Mouse (Mus musculus) hindbrain, embryonic 11.5 days (tissue): ENCODE measurements at regions not wholly inside any gene's neighbourhood (a gene's known extent, or its start where the extent isn't known, plus 50 kb on each side); places are given as distances from the start of the nearest gene placed in this dataset.

Source experiments
- ATAC-seq: fragments of 200-750 bp; cut with Nextera tagmentation; 2 replicates; pipeline ENCODE4 v1.8.0; 2017; ENCODE audit warnings: mild to moderate bottlenecking, moderate TSS enrichment, moderate library complexity; ENCODE audit not compliant: low FRiP score
- DNase-seq: peaks from one replicate; pipeline ENCODE4 v3.0.0-alpha.2; 2015; ENCODE audit warnings: low spot score
- H3K27ac ChIP-seq: fragments of 300-500 bp; sonication (generic); 2 replicates; pipeline ENCODE4 v1.5.1; 2014; ENCODE audit warnings: mild to moderate bottlenecking, low read depth, low read length
- H3K27me3 ChIP-seq: fragments of 300-500 bp; sonication (generic); 2 replicates; pipeline ENCODE4 v1.6.1; 2014; ENCODE audit warnings: mild to moderate bottlenecking, low read length, moderate library complexity, mixed read lengths; ENCODE audit not compliant: control insufficient read depth, insufficient read depth
- H3K36me3 ChIP-seq: fragments of 300-500 bp; sonication (generic); 2 replicates; pipeline ENCODE4 v1.6.1; 2014; ENCODE audit warnings: mild to moderate bottlenecking, low read length, moderate library complexity, mixed read lengths; ENCODE audit not compliant: control insufficient read depth, insufficient read depth
- H3K4me1 ChIP-seq: fragments of 300-500 bp; sonication (generic); replicated peaks from 2 replicates; pipeline ENCODE4 v1.6.1; 2014; ENCODE audit warnings: low read length, mixed read lengths; ENCODE audit not compliant: control insufficient read depth, insufficient read depth
- H3K4me2 ChIP-seq: fragments of 300-500 bp; sonication (generic); replicated peaks from 2 replicates; pipeline ENCODE4 v1.6.1; 2014; ENCODE audit warnings: mild to moderate bottlenecking, low read depth, low read length
- H3K4me3 ChIP-seq: fragments of 300-500 bp; sonication (generic); 2 replicates; pipeline ENCODE4 v1.5.1; 2014; ENCODE audit warnings: low read depth, low read length
- H3K9ac ChIP-seq: fragments of 300-500 bp; sonication (generic); 2 replicates; pipeline ENCODE4 v1.6.1; 2014; ENCODE audit warnings: low read depth, low read length
- H3K9me3 ChIP-seq: fragments of 300-500 bp; sonication (generic); 2 replicates; pipeline ENCODE4 v1.6.1; 2016; ENCODE audit warnings: low read length; ENCODE audit not compliant: control insufficient read depth
- WGBS: fragments of 180-500 bp; shearing (Covaris S2); extraction: QIAGEN DNeasy Blood & Tissue Kit; methylation state at CpG from one replicate; pipeline ENCODE4 v1.1.7; 2014; 5-methylcytosine and 5-hydroxymethylcytosine counted together

GRCm38 (mm10) chr5:41476001-41476400 lies 232.0 kb downstream of the Rab28 start:
- no peak overlapping the region for H3K27ac ChIP-seq
- DNase-seq (no peak), ATAC-seq (no peak)
- no peaks in the 10 kb centered on the region for H3K36me3 ChIP-seq
- H3K4me2 ChIP-seq = no peak overlapping the region
- WGBS = 78% methylated on average over 3 of the region's 3 CpGs
- H3K9ac ChIP-seq = no peak overlapping the region
- H3K27me3 ChIP-seq = no peaks in the 10 kb centered on the region
- no peaks in the 10 kb centered on the region for H3K4me1 ChIP-seq
- no peaks in the 10 kb centered on the region for H3K9me3 ChIP-seq
- no peak overlapping the region for H3K4me3 ChIP-seq

- no peak overlapping the region for H3K9ac ChIP-seq
- 71% methylated on average over 2 of the region's 2 CpGs for WGBS
- H3K9me3 ChIP-seq = no peaks in the 10 kb centered on the region
- H3K27ac ChIP-seq = no peak overlapping the region
- no peak overlapping the region for H3K4me3 ChIP-seq
- H3K27me3 ChIP-seq = no peaks in the 10 kb centered on the region
- no peak overlapping the region for H3K4me2 ChIP-seq
- no peaks in the 10 kb centered on the region for H3K36me3 ChIP-seq
- H3K4me1 ChIP-seq = no peaks in the 10 kb centered on the region
- 0 out of 2 replicates have a peak, but pooled peaks have one; percentile 33 for ATAC-seq
- DNase-seq = peak; percentile 6
These were observed 262.4 kb downstream of the Rab28 start for GRCm38 (mm10) chr5:41445512-41446005.

- Histone ChIP-seq H3K4me2 (no peak overlapping the region), H3K27me3 (no peaks in the 10 kb centered on the region), H3K9ac (no peak overlapping the region), H3K4me1 (no peaks in the 10 kb centered on the region), H3K27ac (no peak overlapping the region), H3K36me3 (no peaks in the 10 kb centered on the region), H3K4me3 (no peak overlapping the region), H3K9me3 (no peaks in the 10 kb centered on the region)
- no peak for DNase-seq
- ATAC-seq = no peak
- 86% methylated on average over 1 of the region's 1 CpGs for WGBS
These were observed 266.9 kb downstream of the Rab28 start for GRCm38 (mm10) chr5:41441081-41441480.

- Histone ChIP-seq H3K4me2 (no peak overlapping the region), H3K4me1 (no peaks in the 10 kb centered on the region), H3K27ac (no peak overlapping the region), H3K36me3 (no peaks in the 10 kb centered on the region), H3K9me3 (no peaks in the 10 kb centered on the region), H3K4me3 (no peak overlapping the region), H3K9ac (no peak overlapping the region), H3K27me3 (no peaks in the 10 kb centered on the region)
- ATAC-seq = no peak
- WGBS = 82% methylated on average over 6 of the region's 6 CpGs
- DNase-seq = no peak
These were observed 288.7 kb downstream of the Rab28 start for GRCm38 (mm10) chr5:41419121-41419874.

DNA sequence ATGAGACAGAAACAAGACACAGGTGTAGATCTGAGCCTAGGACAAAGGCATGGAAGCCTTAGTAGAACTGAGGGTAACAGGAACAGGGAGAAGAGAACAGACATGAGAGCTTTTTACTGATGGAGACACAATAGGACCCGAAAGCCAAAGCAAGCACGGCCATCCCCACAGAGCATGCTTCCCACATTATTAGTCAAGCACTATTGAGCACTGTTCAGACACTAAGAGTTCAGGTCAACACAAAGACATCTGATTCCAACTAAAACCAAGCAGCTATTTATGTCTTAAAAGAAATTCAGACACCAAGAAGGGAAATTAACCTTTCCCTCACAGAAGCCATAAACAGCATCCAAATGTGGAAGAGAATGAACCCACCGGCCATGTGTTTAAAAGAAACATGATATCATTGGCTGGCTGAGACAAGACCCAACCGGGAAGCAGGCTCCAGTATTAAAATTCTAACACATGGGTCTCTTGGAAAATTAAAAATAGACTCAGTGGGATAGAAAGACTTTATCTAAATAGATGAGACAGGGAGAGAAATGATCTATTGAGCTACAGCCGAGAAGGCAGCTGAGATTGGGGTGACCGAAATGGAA lies 298.8 kb downstream of the Rab28 start:
- ATAC-seq (no peak), DNase-seq (no peak)
- H3K9me3 ChIP-seq = no peaks in the 10 kb centered on the region
- H3K4me2 ChIP-seq = no peak overlapping the region
- H3K4me3 ChIP-seq = no peak overlapping the region
- WGBS = 71% methylated on average over 6 of the region's 6 CpGs
- no peaks in the 10 kb centered on the region for H3K27me3 ChIP-seq
- H3K9ac ChIP-seq = no peak overlapping the region
- H3K27ac ChIP-seq = no peak overlapping the region
- no peaks in the 10 kb centered on the region for H3K36me3 ChIP-seq
- no peaks in the 10 kb centered on the region for H3K4me1 ChIP-seq

- DNase-seq (no peak), ATAC-seq (no peak; the same call in 1 of the 2 replicates)
- no peak overlapping the region for H3K4me2 ChIP-seq
- no peaks in the 10 kb centered on the region for H3K36me3 ChIP-seq
- no peak overlapping the region for H3K9ac ChIP-seq
- H3K4me3 ChIP-seq = no peak overlapping the region
- 90% methylated on average over 14 of the region's 14 CpGs for WGBS
- H3K4me1 ChIP-seq = no peaks in the 10 kb centered on the region
- H3K27ac ChIP-seq = no peak overlapping the region
- H3K9me3 ChIP-seq = peaks cover 4% of the 10 kb centered on the region; the same call in 1 of the 2 replicates
- no peaks in the 10 kb centered on the region for H3K27me3 ChIP-seq
These were observed 315.1 kb downstream of the Rab28 start for GRCm38 (mm10) chr5:41392802-41393234.

DNA sequence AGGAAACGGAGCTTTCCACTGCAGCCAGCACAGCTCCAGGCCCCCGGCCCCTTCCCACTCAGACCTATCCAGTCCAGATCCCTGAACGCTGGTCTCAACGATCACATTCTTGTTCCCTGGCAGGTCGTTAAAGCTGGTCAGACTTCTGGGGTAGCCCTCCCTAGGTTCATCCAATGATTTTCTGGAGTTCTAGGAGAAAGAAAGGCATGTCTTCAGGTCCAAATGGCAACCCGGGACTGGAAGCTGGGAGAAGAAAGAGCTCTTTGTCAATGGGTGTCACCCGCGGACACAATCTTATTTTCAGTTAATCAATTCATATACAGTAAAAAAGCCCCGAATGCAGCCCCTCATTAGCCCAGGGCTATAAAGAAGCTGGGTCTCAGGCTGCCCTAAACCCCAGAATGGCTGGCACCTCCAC lies 315.8 kb downstream of the Rab28 start:
- H3K4me1 ChIP-seq = no peaks in the 10 kb centered on the region
- H3K9ac ChIP-seq = no peak overlapping the region
- H3K4me3 ChIP-seq = no peak overlapping the region
- DNase-seq = no peak
- H3K36me3 ChIP-seq = no peaks in the 10 kb centered on the region
- peaks cover 4% of the 10 kb centered on the region; the same call in 1 of the 2 replicates for H3K9me3 ChIP-seq
- H3K27me3 ChIP-seq = no peaks in the 10 kb centered on the region
- 67% methylated on average over 9 of the region's 9 CpGs for WGBS
- ATAC-seq = 0 out of 2 replicates have a peak, but pooled peaks have one; percentile 51
- no peak overlapping the region for H3K4me2 ChIP-seq
- no peak overlapping the region for H3K27ac ChIP-seq

- ATAC-seq (no peak), DNase-seq (no peak)
- H3K36me3 ChIP-seq = no peaks in the 10 kb centered on the region
- no peak overlapping the region for H3K27ac ChIP-seq
- H3K4me1 ChIP-seq = no peaks in the 10 kb centered on the region
- no peak overlapping the region for H3K9ac ChIP-seq
- H3K27me3 ChIP-seq = no peaks in the 10 kb centered on the region
- H3K4me3 ChIP-seq = no peak overlapping the region
- no peak overlapping the region for H3K4me2 ChIP-seq
- WGBS = 75% methylated on average over 3 of the region's 3 CpGs
- no peaks in the 10 kb centered on the region for H3K9me3 ChIP-seq
These were observed 334.5 kb downstream of the Rab28 start for GRCm38 (mm10) chr5:41373409-41373808.

DNA sequence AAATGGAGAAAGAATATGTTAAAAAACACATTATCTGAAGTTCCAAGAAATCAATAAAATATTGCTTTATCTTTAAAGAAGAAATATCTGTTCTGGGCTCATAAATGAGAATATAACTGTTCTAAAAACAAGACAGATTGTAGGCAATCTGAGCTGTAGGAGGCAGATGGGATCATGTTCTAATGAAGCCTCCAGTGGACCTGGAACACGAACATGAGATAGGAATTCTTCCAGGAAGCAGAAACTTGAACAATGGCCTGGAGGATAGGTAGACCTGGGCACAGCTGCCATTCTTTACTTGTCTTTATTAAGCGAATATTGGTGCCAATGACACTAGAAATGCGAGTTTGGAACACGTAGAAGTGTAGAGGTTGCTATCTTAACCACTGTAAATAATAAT lies 336.5 kb downstream of the Rab28 start:
- Histone ChIP-seq H3K36me3 (no peaks in the 10 kb centered on the region), H3K9ac (no peak overlapping the region), H3K4me2 (no peak overlapping the region), H3K4me3 (no peak overlapping the region), H3K27ac (no peak overlapping the region), H3K27me3 (no peaks in the 10 kb centered on the region), H3K9me3 (no peaks in the 10 kb centered on the region), H3K4me1 (no peaks in the 10 kb centered on the region)
- 82% methylated on average over 4 of the region's 4 CpGs for WGBS
- ATAC-seq = no peak
- DNase-seq = no peak
